Mouse (Mus musculus) hindbrain, embryonic 13.5 days (tissue): ENCODE data around the gene Iqgap2. TPM values are rescaled to one million over a fixed set of nuclear protein-coding genes. Genes with fewer than 3 reads are reported as not detected.
A peak's percentile ranks its signal among the peaks of the same experiment; 100 is the strongest.

Experiments used
- ATAC-seq: fragments of 200-750 bp; cut with Nextera tagmentation; 2 replicates; pipeline ENCODE4 v1.8.0; 2017; ENCODE audit warnings: moderate TSS enrichment; ENCODE audit not compliant: low FRiP score
- H3K27ac ChIP-seq: fragments of 300-500 bp; sonication (generic); 2 replicates; pipeline ENCODE4 v1.5.1; 2015; ENCODE audit warnings: inconsistent platforms, mild to moderate bottlenecking, moderate library complexity
- H3K27me3 ChIP-seq: fragments of 300-500 bp; sonication (generic); 2 replicates; pipeline ENCODE4 v1.6.1; 2015; ENCODE audit warnings: mild to moderate bottlenecking, inconsistent platforms
- H3K36me3 ChIP-seq: fragments of 300-500 bp; sonication (generic); 2 replicates; pipeline ENCODE4 v1.6.1; 2015; ENCODE audit warnings: mild to moderate bottlenecking, inconsistent platforms
- H3K4me1 ChIP-seq: fragments of 300-500 bp; sonication (generic); replicated peaks from 2 replicates; pipeline ENCODE4 v1.6.1; 2015; ENCODE audit warnings: inconsistent platforms
- H3K4me2 ChIP-seq: fragments of 300-500 bp; sonication (generic); 2 replicates; pipeline ENCODE4 v1.6.1; 2015; ENCODE audit warnings: inconsistent platforms, mild to moderate bottlenecking, moderate library complexity
- H3K4me3 ChIP-seq: fragments of 300-500 bp; sonication (generic); 2 replicates; pipeline ENCODE4 v1.5.1; 2015; ENCODE audit warnings: mild to moderate bottlenecking, inconsistent platforms
- H3K9ac ChIP-seq: fragments of 300-500 bp; sonication (generic); 2 replicates; pipeline ENCODE4 v1.6.1; 2015; ENCODE audit warnings: mild to moderate bottlenecking, inconsistent platforms
- H3K9me3 ChIP-seq: fragments of 300-500 bp; sonication (generic); 2 replicates; pipeline ENCODE4 v1.6.1; 2016; ENCODE audit warnings: inconsistent platforms
- whole genome bisulfite sequencing: fragments of 180-500 bp; shearing (Covaris S2); methylation state at CpG from one replicate; pipeline ENCODE4 v1.1.7; 2015; 5-methylcytosine and 5-hydroxymethylcytosine counted together
- polyA plus RNA-seq: library from polyadenylated mRNA; unstranded; fragments of >200 nt; fragmentation: Nextera tagmentation; extraction: Ambion mirVana; gene quantifications from 2 replicates; pipeline ENCODE4 v1.2.1, GENCODE M21; 2015

Iqgap2 gene
- polyA plus RNA-seq, 1 experiment from 2014 or later: 5.4 TPM

DNA sequence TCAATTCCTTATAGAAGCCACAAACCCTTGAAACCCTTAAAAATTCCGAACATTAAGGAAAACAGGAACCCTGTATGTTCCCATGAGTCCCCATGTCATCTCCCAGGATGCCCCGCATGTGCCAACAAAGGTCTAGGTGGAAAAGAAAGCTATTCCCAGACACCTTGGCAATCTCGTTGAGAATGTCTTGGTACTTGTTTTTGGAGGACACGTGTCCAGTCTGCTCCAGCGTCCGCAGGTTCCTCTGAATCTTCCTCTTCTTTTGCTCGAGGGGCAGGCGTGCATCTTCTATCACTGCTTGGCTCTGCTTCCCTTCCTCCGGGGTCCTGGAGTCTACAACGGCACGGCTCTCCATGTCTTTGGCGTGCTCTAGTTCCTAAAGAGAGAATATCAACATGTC is 256.4 kb downstream of the Iqgap2 start:
- no peaks in the 10 kb centered on the region for H3K9me3 ChIP-seq
- 94% methylated on average over 12 of the region's 12 CpGs for WGBS
- H3K4me3 ChIP-seq: no peak overlapping the region
- peaks cover 19% of the 10 kb centered on the region for H3K4me1 ChIP-seq
- no peaks in the 10 kb centered on the region for H3K27me3 ChIP-seq
- no peaks in the 10 kb centered on the region; the same call in 1 of the 2 replicates for H3K36me3 ChIP-seq
- no peak overlapping the region for H3K27ac ChIP-seq
- H3K4me2 ChIP-seq: no peak overlapping the region
- no peak overlapping the region for H3K9ac ChIP-seq
- no peak for ATAC-seq

DNA sequence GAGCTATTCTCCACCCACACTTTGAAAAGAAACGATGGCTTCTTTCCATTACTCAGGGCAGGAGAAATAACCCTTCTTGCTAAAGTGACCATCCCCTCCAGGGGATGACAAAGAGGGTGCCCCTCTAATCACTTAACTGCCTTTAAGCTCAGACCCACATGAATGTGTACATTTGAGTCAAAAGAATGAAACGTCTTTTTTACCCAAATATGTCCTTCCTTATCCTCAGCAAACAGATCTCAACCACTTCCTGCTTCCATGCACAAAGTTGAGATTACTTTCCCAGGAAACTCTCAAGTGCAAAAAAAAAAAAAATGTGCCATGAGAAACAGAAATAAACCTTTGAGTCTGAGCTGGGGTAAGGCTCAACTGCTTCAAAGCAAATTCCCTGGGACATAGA is 257.3 kb downstream of the Iqgap2 start:
- H3K27me3 ChIP-seq: no peaks in the 10 kb centered on the region
- no peak overlapping the region for H3K4me3 ChIP-seq
- ATAC-seq: no peak
- H3K36me3 ChIP-seq: peaks cover 3% of the 10 kb centered on the region; the same call in 1 of the 2 replicates
- H3K4me1 ChIP-seq: peaks cover 17% of the 10 kb centered on the region
- no peak overlapping the region for H3K27ac ChIP-seq
- no peak overlapping the region for H3K9ac ChIP-seq
- H3K4me2 ChIP-seq: no peak overlapping the region
- no peaks in the 10 kb centered on the region for H3K9me3 ChIP-seq
- 60% methylated on average over 2 of the region's 2 CpGs for WGBS

DNA sequence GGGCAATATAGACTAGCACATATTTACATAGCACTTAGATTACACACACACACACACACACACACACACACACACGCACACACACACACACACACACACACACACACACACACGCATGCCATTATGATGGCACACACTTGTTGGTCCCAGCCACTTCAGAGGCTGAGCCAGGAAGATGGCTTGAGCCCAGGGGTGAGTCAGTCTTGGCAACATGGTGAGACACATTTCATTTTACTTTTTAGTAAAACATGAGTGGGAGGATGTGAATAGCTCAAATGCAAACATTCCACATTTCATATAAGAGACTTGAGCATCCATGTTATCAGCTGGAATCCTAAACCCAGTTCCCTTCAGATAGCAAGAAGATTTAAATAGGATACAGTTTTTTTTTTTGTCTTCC is 258.3 kb downstream of the Iqgap2 start:
- H3K4me1 ChIP-seq: peaks cover 7% of the 10 kb centered on the region
- no peak for ATAC-seq
- no peak overlapping the region for H3K9ac ChIP-seq
- no peak overlapping the region for H3K4me3 ChIP-seq
- no peaks in the 10 kb centered on the region for H3K27me3 ChIP-seq
- H3K9me3 ChIP-seq: no peaks in the 10 kb centered on the region
- WGBS: 87% methylated on average over 2 of the region's 2 CpGs
- no peak overlapping the region for H3K4me2 ChIP-seq
- peaks cover 3% of the 10 kb centered on the region; the same call in 1 of the 2 replicates for H3K36me3 ChIP-seq
- no peak overlapping the region for H3K27ac ChIP-seq

DNA sequence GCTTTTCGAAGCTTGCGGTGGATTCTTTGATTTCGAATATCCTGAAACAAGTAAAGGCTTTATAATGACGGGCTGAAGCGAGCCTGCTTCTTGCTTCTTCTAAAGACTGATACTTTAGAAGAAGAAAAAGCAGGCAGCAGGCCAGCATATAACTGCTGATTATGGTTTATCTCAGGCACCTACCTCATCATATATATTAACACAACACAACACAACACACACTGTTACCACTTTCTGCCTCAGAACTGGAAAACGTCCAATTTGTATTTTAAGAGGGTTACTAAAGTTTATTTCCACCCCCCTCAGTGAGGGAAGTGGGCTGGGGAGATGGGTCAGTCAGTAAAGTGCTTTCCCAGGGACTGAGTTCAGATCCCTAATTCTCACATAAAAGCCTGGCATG is 259.6 kb downstream of the Iqgap2 start:
- Histone ChIP-seq H3K9me3 (no peaks in the 10 kb centered on the region), H3K4me3 (no peak overlapping the region), H3K27me3 (no peaks in the 10 kb centered on the region), H3K36me3 (peaks cover 3% of the 10 kb centered on the region; the same call in 1 of the 2 replicates), H3K4me1 (no peaks in the 10 kb centered on the region), H3K4me2 (no peak overlapping the region), H3K9ac (no peak overlapping the region), H3K27ac (no peak overlapping the region)
- 92% methylated on average over 6 of the region's 6 CpGs for WGBS
- ATAC-seq: no peak

DNA sequence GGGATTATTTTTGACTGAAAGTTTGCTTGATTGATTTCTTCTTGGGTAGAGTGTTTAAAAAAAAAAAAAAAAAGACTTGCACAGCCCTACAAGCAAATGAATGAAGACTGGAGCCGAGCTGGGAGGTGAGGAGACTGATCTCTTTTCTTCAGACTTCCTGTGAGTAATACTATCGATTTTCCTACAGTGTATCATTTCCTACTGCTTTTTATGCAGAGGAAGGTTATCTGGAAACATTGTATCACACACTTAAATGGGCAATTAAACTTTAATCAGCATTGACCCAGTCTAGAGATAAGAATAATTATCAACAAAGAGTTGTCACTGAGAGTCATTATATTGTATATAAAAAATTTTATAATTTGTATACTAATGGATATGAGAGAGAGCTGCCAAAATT is 261.0 kb downstream of the Iqgap2 start:
- Histone ChIP-seq H3K9ac (no peak overlapping the region), H3K4me1 (no peaks in the 10 kb centered on the region), H3K36me3 (peaks cover 3% of the 10 kb centered on the region; the same call in 1 of the 2 replicates), H3K27me3 (no peaks in the 10 kb centered on the region), H3K9me3 (no peaks in the 10 kb centered on the region), H3K4me2 (no peak overlapping the region), H3K4me3 (no peak overlapping the region), H3K27ac (no peak overlapping the region)
- 92% methylated on average over 2 of the region's 2 CpGs for WGBS
- ATAC-seq: no peak

DNA sequence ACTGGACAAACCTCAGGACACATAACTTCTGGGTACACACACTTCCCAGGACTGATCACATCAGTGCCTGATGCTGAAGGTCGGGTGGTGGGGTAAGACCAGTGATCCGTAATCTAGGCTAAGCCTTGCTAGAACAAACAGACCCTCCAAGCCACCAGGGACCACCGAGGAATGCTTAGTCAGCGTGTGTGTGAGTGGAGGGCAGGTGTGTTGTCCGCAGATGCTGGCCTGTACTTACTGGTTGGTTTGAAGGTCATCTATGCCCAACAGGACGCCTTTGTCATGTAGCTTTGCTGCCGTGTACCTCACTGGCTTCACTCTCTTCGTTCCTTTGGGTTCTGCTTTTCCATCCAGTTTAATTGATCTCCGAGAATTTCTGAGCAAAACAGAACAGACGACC is 262.0 kb downstream of the Iqgap2 start:
- ATAC-seq: no peak
- no peak overlapping the region for H3K4me2 ChIP-seq
- H3K4me1 ChIP-seq: no peaks in the 10 kb centered on the region
- H3K9ac ChIP-seq: no peak overlapping the region
- H3K9me3 ChIP-seq: no peaks in the 10 kb centered on the region
- no peaks in the 10 kb centered on the region for H3K27me3 ChIP-seq
- no peak overlapping the region for H3K27ac ChIP-seq
- H3K4me3 ChIP-seq: no peak overlapping the region
- H3K36me3 ChIP-seq: peaks cover 3% of the 10 kb centered on the region; the same call in 1 of the 2 replicates
- 93% methylated on average over 10 of the region's 10 CpGs for whole genome bisulfite sequencing

DNA sequence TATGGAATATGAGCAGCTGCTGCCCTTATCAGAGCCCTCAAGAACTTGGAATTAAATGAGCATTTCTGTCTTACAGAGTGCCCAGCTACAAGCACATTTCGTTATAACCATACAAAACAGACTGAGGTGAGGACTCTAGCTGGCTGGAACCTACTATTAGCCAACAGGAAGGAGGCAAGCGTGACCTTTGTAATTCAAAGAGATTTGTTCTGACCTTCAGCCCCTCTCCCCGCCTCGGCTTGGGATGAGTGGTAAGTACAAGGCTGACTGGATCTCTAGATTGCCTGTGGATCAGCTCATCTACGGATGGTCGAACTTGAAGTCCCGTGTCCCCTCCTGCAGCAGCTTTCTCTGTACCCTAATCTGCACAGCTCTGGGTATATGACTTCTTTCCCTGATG is 265.0 kb downstream of the Iqgap2 start:
- Histone ChIP-seq H3K27me3 (no peaks in the 10 kb centered on the region), H3K36me3 (peaks cover 3% of the 10 kb centered on the region; the same call in 1 of the 2 replicates), H3K4me1 (0 out of 2 replicates have a peak, but pooled peaks cover 2% of the 10 kb centered on the region), H3K4me2 (no peak overlapping the region), H3K9me3 (no peaks in the 10 kb centered on the region), H3K9ac (no peak overlapping the region), H3K27ac (no peak overlapping the region), H3K4me3 (no peak overlapping the region)
- no peak for ATAC-seq
- 73% methylated on average over 7 of the region's 7 CpGs for WGBS

DNA sequence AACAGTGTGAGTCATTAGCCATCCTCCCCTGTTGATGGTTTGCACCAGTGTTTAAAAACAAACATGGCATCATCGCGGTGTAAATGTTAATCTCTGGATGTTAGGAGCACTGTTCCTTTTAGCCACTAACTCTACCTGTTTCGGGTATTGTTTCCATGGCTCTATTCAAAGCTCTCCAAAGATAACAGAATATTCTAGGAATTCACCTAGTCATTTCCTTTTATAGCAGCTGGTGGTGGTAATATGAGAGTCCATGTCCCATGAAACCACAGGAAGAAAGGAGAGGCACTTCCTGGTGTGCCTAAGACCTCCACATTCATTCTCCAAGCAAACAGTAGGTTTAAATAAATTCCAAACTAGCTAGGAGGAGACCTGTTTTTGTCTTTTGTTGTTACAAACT is 268.7 kb downstream of the Iqgap2 start:
- Histone ChIP-seq H3K27me3 (no peaks in the 10 kb centered on the region), H3K9ac (no peak overlapping the region), H3K27ac (no peak overlapping the region), H3K4me2 (no peak overlapping the region), H3K4me3 (no peak overlapping the region), H3K36me3 (no peaks in the 10 kb centered on the region), H3K9me3 (no peaks in the 10 kb centered on the region), H3K4me1 (peaks cover 7% of the 10 kb centered on the region; the same call in 1 of the 2 replicates)
- 70% methylated on average over 3 of the region's 3 CpGs for WGBS
- no peak for ATAC-seq

DNA sequence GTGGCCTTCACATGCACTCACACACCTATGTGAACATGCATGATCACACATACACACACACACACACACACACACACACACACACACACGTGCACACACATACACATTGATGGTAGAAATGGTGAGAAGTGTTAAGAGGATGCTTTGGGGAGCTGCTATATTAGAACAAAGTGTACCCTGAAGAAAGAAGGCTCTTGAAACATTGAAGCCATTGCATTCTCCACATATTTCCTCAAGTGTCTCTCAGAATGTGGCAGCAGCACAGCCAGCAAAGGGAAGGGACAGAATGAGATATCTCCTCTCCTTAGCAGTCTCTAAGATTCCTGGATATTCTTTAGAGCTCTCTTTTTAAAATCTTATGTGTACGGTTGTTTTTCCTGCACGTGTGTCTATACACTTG is 270.2 kb downstream of the Iqgap2 start:
- Histone ChIP-seq H3K27me3 (no peaks in the 10 kb centered on the region), H3K36me3 (no peaks in the 10 kb centered on the region), H3K4me3 (no peak overlapping the region), H3K9me3 (no peaks in the 10 kb centered on the region), H3K4me2 (no peak overlapping the region), H3K27ac (no peak overlapping the region), H3K9ac (no peak overlapping the region), H3K4me1 (peaks cover 14% of the 10 kb centered on the region)
- no peak for ATAC-seq
- WGBS: 86% methylated on average over 3 of the region's 3 CpGs

DNA sequence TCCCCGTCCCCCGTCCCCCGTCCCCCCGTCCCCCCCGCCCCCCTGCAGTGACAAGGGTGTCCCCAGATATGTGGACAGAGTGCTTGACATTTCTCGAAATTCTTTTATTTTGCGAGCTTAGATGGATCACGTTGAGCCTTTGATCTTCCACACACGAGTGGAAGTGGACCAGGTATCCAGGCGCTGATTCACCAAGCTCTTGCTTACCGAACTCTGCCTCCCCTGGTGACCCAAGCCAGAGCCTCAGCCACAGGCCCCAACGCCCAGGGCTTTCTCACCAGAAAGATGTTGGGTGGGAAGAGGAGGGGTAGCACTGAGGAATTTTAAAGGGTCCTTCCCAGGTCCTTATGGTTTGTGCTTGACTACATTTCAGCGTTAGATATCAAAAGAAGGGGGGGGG is 272.9 kb downstream of the Iqgap2 start:
- 10% methylated on average over 13 of the region's 13 CpGs for WGBS
- peak; percentile 30 for ATAC-seq
- Histone ChIP-seq H3K4me2 (peak overlapping the region; percentile 89), H3K9ac (peak overlapping the region; percentile 94; the same call in 1 of the 2 replicates), H3K27me3 (no peaks in the 10 kb centered on the region), H3K9me3 (no peaks in the 10 kb centered on the region), H3K36me3 (no peaks in the 10 kb centered on the region), H3K4me3 (peak overlapping the region; percentile 87), H3K27ac (no peak overlapping the region), H3K4me1 (peaks cover 37% of the 10 kb centered on the region)

DNA sequence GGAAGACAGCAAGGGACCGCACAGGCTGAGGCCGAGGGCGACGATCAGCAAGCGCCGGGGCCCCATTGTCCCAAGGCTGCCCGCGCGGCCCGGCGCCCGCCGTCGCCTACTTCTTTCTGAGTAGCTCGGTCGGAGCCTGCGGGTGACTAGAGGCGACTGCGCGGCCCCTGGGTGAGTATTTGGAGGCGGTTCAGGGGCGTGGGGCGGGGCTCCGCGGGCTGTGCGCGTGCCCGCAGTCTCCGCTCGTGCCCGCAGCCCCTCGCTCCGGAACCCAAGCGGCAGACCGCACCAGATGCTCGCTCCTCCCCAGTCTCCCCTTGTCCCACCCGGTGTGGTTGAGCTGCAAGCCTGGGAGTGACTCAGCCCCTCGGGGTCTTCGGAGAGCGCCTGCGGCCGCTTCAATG is 273.4 kb downstream of the Iqgap2 start, which contains the start of gene F2r:
F2r (minus strand) TSS at position 179 of the 404 bp plus-strand sequence.
- H3K4me2 ChIP-seq: peak within 1 kb of the TSS; percentile 89
- ATAC-seq: peak; percentile 91
- peak within 1 kb of the TSS; percentile 70 for H3K27ac ChIP-seq
- H3K4me3 ChIP-seq: peak within 1 kb of the TSS; percentile 87
- no peaks in the 10 kb centered on the region for H3K36me3 ChIP-seq
- no peaks in the 10 kb centered on the region for H3K27me3 ChIP-seq
- peak within 1 kb of the TSS; percentile 94 for H3K9ac ChIP-seq
- WGBS: under 1% methylated on average over 38 of the region's 42 CpGs
- peaks cover 37% of the 10 kb centered on the region for H3K4me1 ChIP-seq
- no peaks in the 10 kb centered on the region for H3K9me3 ChIP-seq

DNA sequence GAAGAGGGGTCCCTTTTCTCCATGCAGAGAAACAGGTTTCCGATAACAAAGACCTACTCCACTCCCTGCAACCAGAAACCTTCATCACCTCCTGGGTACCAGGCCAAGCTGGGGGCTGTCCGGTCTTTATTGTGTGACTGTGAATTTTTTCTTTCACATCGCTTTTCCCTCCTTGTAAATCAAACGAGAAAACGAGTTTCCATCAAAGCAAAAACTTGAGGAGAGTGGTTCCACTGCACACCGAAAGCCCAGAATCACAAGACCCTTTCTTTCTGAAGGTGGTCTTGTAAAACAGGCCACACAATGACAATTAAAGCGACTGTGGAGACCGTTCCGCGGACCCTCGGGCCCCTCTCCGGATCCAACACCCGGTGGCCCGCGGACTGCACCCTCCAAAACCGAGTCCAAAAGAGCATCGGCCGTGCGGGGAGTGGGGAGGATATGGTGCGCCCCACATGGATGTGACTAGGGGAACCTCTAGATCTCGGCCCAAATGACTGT is 274.0 kb downstream of the Iqgap2 start:
- peak overlapping the region; percentile 70 for H3K27ac ChIP-seq
- peak overlapping the region; percentile 89 for H3K4me2 ChIP-seq
- H3K27me3 ChIP-seq: no peaks in the 10 kb centered on the region
- WGBS: under 1% methylated on average over 21 of the region's 21 CpGs
- peak; percentile 51 for ATAC-seq
- no peaks in the 10 kb centered on the region for H3K36me3 ChIP-seq
- no peaks in the 10 kb centered on the region for H3K9me3 ChIP-seq
- peak overlapping the region; percentile 87 for H3K4me3 ChIP-seq
- peak overlapping the region; percentile 94 for H3K9ac ChIP-seq
- H3K4me1 ChIP-seq: peaks cover 35% of the 10 kb centered on the region

DNA sequence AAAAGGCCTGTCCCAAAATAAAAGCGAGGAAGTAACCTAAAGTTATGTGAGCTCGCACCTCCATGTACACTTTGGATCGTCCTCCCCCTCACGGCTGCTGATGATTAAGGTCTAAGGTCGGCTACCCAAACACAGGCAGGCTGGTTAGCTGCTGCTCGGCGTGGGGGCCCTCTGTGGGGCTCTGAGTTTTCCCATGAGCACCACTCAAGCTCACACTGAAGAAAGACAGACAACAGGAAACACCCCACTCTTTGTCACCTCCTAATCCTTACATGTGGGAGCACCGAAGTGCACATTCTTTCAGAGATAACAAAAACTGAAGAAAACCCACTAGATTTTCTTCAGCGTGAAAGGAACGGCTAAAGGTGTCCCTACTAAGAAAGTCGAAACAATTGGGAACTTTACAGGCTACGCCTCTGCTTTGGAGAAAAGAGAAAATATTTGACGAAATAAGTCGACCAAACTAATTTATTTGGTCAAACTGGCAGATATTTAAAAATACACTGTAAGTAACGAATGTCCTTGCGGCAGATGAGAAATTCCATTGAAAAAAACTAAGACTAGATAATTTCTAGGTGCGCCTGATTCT is 274.5 kb downstream of the Iqgap2 start:
- Histone ChIP-seq H3K27ac (peak overlapping the region; percentile 70; the same call in 1 of the 2 replicates), H3K36me3 (peaks cover 2% of the 10 kb centered on the region; the same call in 1 of the 2 replicates), H3K27me3 (no peaks in the 10 kb centered on the region), H3K9me3 (no peaks in the 10 kb centered on the region), H3K4me3 (peak overlapping the region; percentile 87), H3K4me1 (peaks cover 35% of the 10 kb centered on the region), H3K4me2 (peak overlapping the region; percentile 89), H3K9ac (peak overlapping the region; percentile 94)
- no peak for ATAC-seq
- 11% methylated on average over 17 of the region's 17 CpGs for WGBS
